Mouse (Mus musculus) bone marrow, adult 2 months (tissue): Measurements from ENCODE around the gene Rps6ka4. TPM values are rescaled to one million over a fixed set of nuclear protein-coding genes. Genes with fewer than 3 reads are reported as not detected.

Experiments used
- H3K27ac ChIP-seq: fragments of 200-500 bp; 2 replicates; pipeline ENCODE4 v1.5.1; 2012; ENCODE audit warnings: low read depth, mild to moderate bottlenecking, control low read depth, inconsistent platforms, low read length; ENCODE audit not compliant: control insufficient read depth, poor library complexity, insufficient read depth
- H3K4me1 ChIP-seq: fragments of 200-500 bp; 2 replicates; pipeline ENCODE4 v1.6.1; 2011; ENCODE audit warnings: low read length; ENCODE audit not compliant: control insufficient read depth, insufficient read depth
- H3K4me3 ChIP-seq: fragments of 200-500 bp; replicated peaks from 2 replicates; pipeline ENCODE3; 2011; ENCODE audit warnings: mild to moderate bottlenecking, low read depth, low read length, control low read depth; ENCODE audit not compliant: control insufficient read depth
- CTCF ChIP-seq: fragments of 200-500 bp; IDR thresholded peaks from 2 replicates; pipeline ENCODE4 v1.5.1; 2011; ENCODE audit warnings: low read length, control low read depth; ENCODE audit not compliant: control insufficient read depth, insufficient read depth
- POLR2A ChIP-seq: fragments of 200-500 bp; IDR thresholded peaks from 2 replicates; pipeline ENCODE4 v1.6.1; 2011; ENCODE audit warnings: low read depth, mild to moderate bottlenecking, control low read depth, low read length, borderline replicate concordance; ENCODE audit not compliant: control insufficient read depth
- WGBS: fragments of 180-500 bp; shearing (Covaris S2); methylation state at CpG from one replicate; pipeline ENCODE4 v1.1.7; 2018; 5-methylcytosine and 5-hydroxymethylcytosine counted together
- polyA plus RNA-seq: library from polyadenylated mRNA; stranded (reverse); fragments of >200 nt; gene quantifications from 2 replicates; pipeline ENCODE4 v1.2.4, GENCODE M21; 2011; ENCODE audit warnings: low replicate concordance; ENCODE audit not compliant: missing spikeins, insufficient read depth, insufficient read length

The Rps6ka4 gene
- polyA plus RNA-seq, 1 experiment: 5.5 TPM

DNA sequence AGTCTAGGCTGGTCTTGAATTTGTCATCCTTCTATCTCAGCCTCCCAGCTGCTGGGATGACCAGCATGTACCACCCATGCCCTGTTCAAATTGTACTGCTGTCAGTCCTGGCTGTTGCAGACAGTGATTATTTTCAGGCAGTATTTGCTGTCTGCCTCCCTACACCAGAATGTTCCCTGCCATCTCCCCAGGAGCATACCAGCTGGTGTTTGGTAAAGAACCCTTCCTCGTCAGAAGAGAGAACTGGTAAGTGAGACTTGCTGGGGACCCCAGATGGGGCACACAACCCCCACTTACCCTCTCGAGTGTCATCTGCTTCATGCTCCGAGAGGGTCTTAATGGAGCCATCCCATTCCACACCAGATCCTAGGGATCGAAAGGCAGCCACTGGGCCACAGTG is 5.6 kb upstream of the Rps6ka4 start:
- 82% methylated on average over 4 of the region's 4 CpGs for whole genome bisulfite sequencing
- no peak for TF ChIP-seq CTCF
- no peak for TF ChIP-seq POLR2A
- no peak overlapping the region for H3K4me3 ChIP-seq
- no peaks in the 10 kb centered on the region for H3K4me1 ChIP-seq
- H3K27ac ChIP-seq: no peak overlapping the region

- 83% methylated on average over 1 of the region's 1 CpGs for WGBS
Observed at GRCm38 (mm10) chr19:6842353-6842752, 1.9 kb upstream of the Rps6ka4 start.

DNA sequence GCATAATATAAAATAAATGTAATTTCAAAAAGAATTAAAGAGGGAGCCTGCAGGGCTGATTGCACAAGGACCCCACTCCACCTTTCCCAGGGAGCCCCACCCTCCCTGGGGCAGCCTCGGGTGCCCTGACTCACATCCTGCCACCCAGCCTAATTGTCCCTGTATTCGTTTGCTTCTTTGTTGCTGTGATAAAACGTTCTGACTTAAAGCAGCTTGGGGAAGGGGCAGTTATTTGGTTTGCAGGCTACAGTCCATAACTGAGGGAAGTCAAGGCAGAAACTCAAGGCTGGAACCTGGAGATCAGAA is 809 bp upstream of the Rps6ka4 start:
- TF ChIP-seq CTCF (no peak), POLR2A (no peak)
- H3K4me1 ChIP-seq: peaks cover 2% of the 10 kb centered on the region
- no peak overlapping the region for H3K27ac ChIP-seq
- no peak overlapping the region for H3K4me3 ChIP-seq
- 0% methylated on average over 3 of the region's 3 CpGs for WGBS

More at GRCm38 (mm10) chr19:6842353-6842752, 1.9 kb upstream of the Rps6ka4 start:
- Histone ChIP-seq H3K4me1 (peaks cover 2% of the 10 kb centered on the region), H3K4me3 (no peak overlapping the region), H3K27ac (no peak overlapping the region)
- no peak for TF ChIP-seq CTCF
- TF ChIP-seq POLR2A: no peak

- peak overlapping the region; percentile 23; the same call in 1 of the 2 replicates for H3K27ac ChIP-seq
- 15% methylated on average over 46 of the region's 46 CpGs for WGBS
- TF ChIP-seq POLR2A (0 out of 2 replicates have a peak, but pooled peaks have one; percentile 33), CTCF (no peak)
- peak overlapping the region; percentile 89 for H3K4me3 ChIP-seq
- peaks cover 2% of the 10 kb centered on the region for H3K4me1 ChIP-seq
Observed at GRCm38 (mm10) chr19:6839615-6840474, 591 bp downstream of the Rps6ka4 start.

DNA sequence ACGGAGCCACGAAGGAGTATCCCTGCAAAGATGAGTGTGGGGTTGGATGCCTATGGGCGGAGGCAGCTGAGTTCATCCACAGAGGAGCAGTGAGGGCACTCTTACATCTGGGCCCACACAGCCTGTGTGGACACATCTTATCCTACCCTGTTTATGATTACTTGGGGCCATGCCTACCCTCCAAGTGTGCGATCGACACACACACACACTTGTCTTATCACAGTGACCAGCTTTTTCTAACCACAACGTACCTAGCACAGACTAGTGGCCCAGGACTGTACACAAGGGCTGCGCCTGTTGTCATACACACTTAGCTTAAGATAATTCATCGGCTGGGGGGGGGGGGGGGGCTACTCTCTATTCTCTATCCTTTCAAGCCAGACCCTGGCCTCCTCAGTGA is 8.1 kb downstream of the Rps6ka4 start:
- Histone ChIP-seq H3K4me3 (no peak overlapping the region), H3K27ac (no peak overlapping the region), H3K4me1 (no peaks in the 10 kb centered on the region)
- 67% methylated on average over 8 of the region's 8 CpGs for WGBS
- TF ChIP-seq CTCF (no peak), POLR2A (no peak)

- H3K27ac ChIP-seq: no peak overlapping the region
- TF ChIP-seq CTCF (no peak), POLR2A (no peak)
- no peaks in the 10 kb centered on the region for H3K4me1 ChIP-seq
- H3K4me3 ChIP-seq: no peak overlapping the region
- 94% methylated on average over 17 of the region's 17 CpGs for WGBS
Observed at GRCm38 (mm10) chr19:6831331-6831730, 9.1 kb downstream of the Rps6ka4 start.

DNA sequence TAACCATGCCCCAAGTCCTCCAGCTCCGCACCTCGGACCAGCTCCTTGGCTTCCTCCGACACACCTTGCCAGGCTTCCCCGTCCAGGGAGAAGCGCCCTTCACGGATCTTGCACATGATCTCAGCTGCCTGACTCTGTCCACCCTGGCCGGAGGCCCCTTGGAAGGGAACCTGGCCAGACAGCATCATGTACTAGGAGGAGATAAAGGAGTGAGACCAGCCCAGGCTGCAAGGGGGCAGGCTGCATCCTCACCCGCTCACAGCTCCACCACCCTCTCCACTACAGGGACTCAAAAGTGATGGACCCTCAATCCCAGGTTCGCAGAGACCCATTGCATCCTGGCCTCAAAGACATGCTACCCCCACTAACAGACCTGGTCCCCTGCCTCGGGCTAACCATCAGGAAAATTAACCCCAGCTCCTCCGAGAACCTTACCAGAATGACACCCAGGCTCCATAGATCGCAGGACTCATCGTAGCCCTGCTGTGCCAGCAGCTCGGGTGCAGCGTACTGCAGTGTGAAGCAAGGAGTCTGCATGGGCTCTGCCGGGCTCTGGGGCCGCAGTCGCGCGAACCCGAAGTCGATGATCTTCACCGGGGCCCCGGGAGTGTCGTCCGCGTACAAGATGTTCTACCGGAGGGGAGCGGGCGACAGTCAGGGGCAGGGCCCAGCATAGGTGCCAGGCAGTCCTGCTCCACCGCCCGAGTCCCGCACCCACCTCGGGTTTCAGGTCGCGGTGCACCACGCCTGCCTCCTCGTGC is 9.7 kb downstream of the Rps6ka4 start:
- 0 out of 2 replicates have a peak, but pooled peaks have one; percentile 4 for TF ChIP-seq POLR2A
- no peak for TF ChIP-seq CTCF
- 91% methylated on average over 38 of the region's 38 CpGs for WGBS
- no peak overlapping the region for H3K27ac ChIP-seq
- H3K4me1 ChIP-seq: no peaks in the 10 kb centered on the region
- no peak overlapping the region for H3K4me3 ChIP-seq

DNA sequence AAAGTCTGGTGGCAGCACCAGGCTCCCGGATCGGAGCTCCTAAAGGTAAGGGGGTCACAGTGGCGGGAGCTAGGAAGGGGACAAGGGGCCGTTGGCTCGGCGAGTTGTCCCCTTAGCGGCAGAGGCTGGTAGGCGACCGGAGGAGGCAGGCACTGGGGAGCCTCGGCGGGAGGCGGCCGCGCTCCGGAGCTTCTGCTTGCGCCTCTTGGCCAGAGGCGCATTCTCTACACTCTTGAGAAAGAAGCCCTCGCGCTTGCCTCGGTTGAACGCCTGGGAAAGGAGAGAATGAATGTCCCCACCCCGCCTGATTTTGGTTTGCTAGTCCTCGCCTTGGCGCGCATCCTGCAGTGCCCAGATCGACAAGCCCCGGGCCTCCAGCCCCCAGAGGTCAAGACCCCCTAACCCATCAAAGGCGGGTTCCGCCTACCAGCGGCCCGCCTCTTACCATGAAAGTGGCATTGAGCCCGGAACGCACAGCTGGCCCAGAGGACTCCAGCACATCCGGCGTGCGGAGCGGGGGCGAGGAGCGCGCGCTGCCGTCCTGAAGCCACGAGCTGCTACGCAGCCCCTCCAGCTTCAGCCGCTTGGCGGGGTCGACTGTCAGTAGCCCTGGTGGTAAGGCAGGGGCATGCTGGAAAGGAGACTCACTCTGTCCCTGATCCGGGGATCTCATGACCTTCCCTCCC is 10.4 kb downstream of the Rps6ka4 start:
- Histone ChIP-seq H3K27ac (no peak overlapping the region), H3K4me3 (no peak overlapping the region), H3K4me1 (no peaks in the 10 kb centered on the region)
- 79% methylated on average over 48 of the region's 48 CpGs for WGBS
- TF ChIP-seq CTCF: no peak
- no peak for TF ChIP-seq POLR2A
